Mouse (Mus musculus) embryonic fibroblast, embryonic 13.5 days (primary cell): ENCODE measurements around the gene Ubxn7.

Source experiments
- CTCF ChIP-seq: IDR thresholded peaks from 2 replicates; pipeline ENCODE4 v1.5.1; 2011; ENCODE audit warnings: mild to moderate bottlenecking, control low read depth, low read length, moderate library complexity, borderline replicate concordance; ENCODE audit not compliant: insufficient read depth
- POLR2A ChIP-seq: IDR thresholded peaks from 2 replicates; pipeline ENCODE4 v1.6.1; 2011; ENCODE audit warnings: low read depth, mild to moderate bottlenecking, control low read depth, low read length, moderate library complexity

GRCm38 (mm10) chr16:32395679-32396540 lies 63.9 kb downstream of the Ubxn7 start:
- TF ChIP-seq POLR2A (no peak), CTCF (no peak)
